Mouse (Mus musculus): ENCODE measurements around the gene Gm10065. TPM values are rescaled to one million over a fixed set of nuclear protein-coding genes. Genes with fewer than 3 reads are reported as not detected.

Gm10065 gene
- polyA plus RNA-seq (2014; fragmentation: Illumina TruSeq; extraction: RNeasy Lipid Tissue Mini Kit (QIAGEN cat#74804)): not detected

GRCm38 (mm10) chr13:21478759-21479670 lies at the start of gene Gm10065, which contains the start of gene Zkscan4:
Gene Gm10065 (minus strand): TSS chr13:21479441.
Gene Zkscan4 (plus strand): TSS chr13:21478907.

GRCm38 (mm10) chr13:21501182-21501581 lies 21.9 kb upstream of the Gm10065 start, which contains the start of gene Gm11273:
Gene Gm11273 (minus strand): TSS chr13:21501418.

GRCm38 (mm10) chr13:21495080-21495479 lies 15.8 kb upstream of the Gm10065 start, which contains the start of gene AK157302:
Gene AK157302 (plus strand): TSS chr13:21495223.

GRCm38 (mm10) chr13:21468061-21469019 lies 10.9 kb downstream of the Gm10065 start, which contains the start of gene Nkapl:
Gene Nkapl (minus strand): TSS chr13:21468509.

GRCm38 (mm10) chr13:21453449-21453848 lies 25.8 kb downstream of the Gm10065 start, which contains the start of gene Zscan26:
Gene Zscan26 (minus strand): TSS chr13:21453730.

GRCm38 (mm10) chr13:21440503-21441206 lies 38.6 kb downstream of the Gm10065 start, which contains the start of gene Pgbd1:
Gene Pgbd1 (minus strand): TSS chr13:21441058.

Other genes starting within 250 kb of the Gm10065 start
- gene Gpx5, start 186.7 kb downstream of the Gm10065 start, polyA plus RNA-seq (2014; fragmentation: Illumina TruSeq; extraction: RNeasy Lipid Tissue Mini Kit (QIAGEN cat#74804)): 1.5 TPM
- gene Gpx6, start 167.3 kb downstream of the Gm10065 start, polyA plus RNA-seq (2014; fragmentation: Illumina TruSeq; extraction: RNeasy Lipid Tissue Mini Kit (QIAGEN cat#74804)): 0.46 TPM
- not detected for gene Olfr1367, start 132.5 kb downstream of the Gm10065 start, polyA plus RNA-seq (2014; fragmentation: Illumina TruSeq; extraction: RNeasy Lipid Tissue Mini Kit (QIAGEN cat#74804))
- 24.7 TPM for gene Zscan12, start 116.6 kb downstream of the Gm10065 start, polyA plus RNA-seq (2014; fragmentation: Illumina TruSeq; extraction: RNeasy Lipid Tissue Mini Kit (QIAGEN cat#74804))
- 56.8 TPM for gene Zkscan3, start 76.7 kb downstream of the Gm10065 start, polyA plus RNA-seq (2014; fragmentation: Illumina TruSeq; extraction: RNeasy Lipid Tissue Mini Kit (QIAGEN cat#74804))
- 4.1 TPM for gene Pgbd1, start 38.4 kb downstream of the Gm10065 start, polyA plus RNA-seq (2014; fragmentation: Illumina TruSeq; extraction: RNeasy Lipid Tissue Mini Kit (QIAGEN cat#74804))
- gene Zscan26, start 25.7 kb downstream of the Gm10065 start, polyA plus RNA-seq (2014; fragmentation: Illumina TruSeq; extraction: RNeasy Lipid Tissue Mini Kit (QIAGEN cat#74804)): 76.0 TPM
- 3.9 TPM for gene Nkapl, start 10.9 kb downstream of the Gm10065 start, polyA plus RNA-seq (2014; fragmentation: Illumina TruSeq; extraction: RNeasy Lipid Tissue Mini Kit (QIAGEN cat#74804))
- 3.7 TPM for gene Zkscan4, start 534 bp downstream of the Gm10065 start, polyA plus RNA-seq (2014; fragmentation: Illumina TruSeq; extraction: RNeasy Lipid Tissue Mini Kit (QIAGEN cat#74804))
- 4.8 TPM for gene AK157302, start 15.8 kb upstream of the Gm10065 start, polyA plus RNA-seq (2014; fragmentation: Illumina TruSeq; extraction: RNeasy Lipid Tissue Mini Kit (QIAGEN cat#74804))
- not detected for gene Gm11273, start 22.0 kb upstream of the Gm10065 start, polyA plus RNA-seq (2014; fragmentation: Illumina TruSeq; extraction: RNeasy Lipid Tissue Mini Kit (QIAGEN cat#74804))
- gene Zkscan8, start 51.7 kb upstream of the Gm10065 start, polyA plus RNA-seq (2014; fragmentation: Illumina TruSeq; extraction: RNeasy Lipid Tissue Mini Kit (QIAGEN cat#74804)): 69.8 TPM
- gene Olfr1366, start 63.4 kb upstream of the Gm10065 start, polyA plus RNA-seq (2014; fragmentation: Illumina TruSeq; extraction: RNeasy Lipid Tissue Mini Kit (QIAGEN cat#74804)): not detected
- gene Olfr1535, start 80.5 kb upstream of the Gm10065 start, polyA plus RNA-seq (2014; fragmentation: Illumina TruSeq; extraction: RNeasy Lipid Tissue Mini Kit (QIAGEN cat#74804)): not detected
- gene Olfr1364, start 102.3 kb upstream of the Gm10065 start, polyA plus RNA-seq (2014; fragmentation: Illumina TruSeq; extraction: RNeasy Lipid Tissue Mini Kit (QIAGEN cat#74804)): not detected
- not detected for gene Olfr1362, start 134.6 kb upstream of the Gm10065 start, polyA plus RNA-seq (2014; fragmentation: Illumina TruSeq; extraction: RNeasy Lipid Tissue Mini Kit (QIAGEN cat#74804))
- gene Olfr11, start 163.1 kb upstream of the Gm10065 start, polyA plus RNA-seq (2014; fragmentation: Illumina TruSeq; extraction: RNeasy Lipid Tissue Mini Kit (QIAGEN cat#74804)): not detected
- not detected for gene Olfr1361, start 183.9 kb upstream of the Gm10065 start, polyA plus RNA-seq (2014; fragmentation: Illumina TruSeq; extraction: RNeasy Lipid Tissue Mini Kit (QIAGEN cat#74804))
- gene Olfr1360, start 198.0 kb upstream of the Gm10065 start, polyA plus RNA-seq (2014; fragmentation: Illumina TruSeq; extraction: RNeasy Lipid Tissue Mini Kit (QIAGEN cat#74804)): not detected
- not detected for gene Olfr1359, start 218.7 kb upstream of the Gm10065 start, polyA plus RNA-seq (2014; fragmentation: Illumina TruSeq; extraction: RNeasy Lipid Tissue Mini Kit (QIAGEN cat#74804))
- gene Hist1h2bl, start 236.7 kb upstream of the Gm10065 start, polyA plus RNA-seq (2014; fragmentation: Illumina TruSeq; extraction: RNeasy Lipid Tissue Mini Kit (QIAGEN cat#74804)): not detected
- gene Hist1h2ai, start 237.0 kb upstream of the Gm10065 start, polyA plus RNA-seq (2014; fragmentation: Illumina TruSeq; extraction: RNeasy Lipid Tissue Mini Kit (QIAGEN cat#74804)): not detected
- not detected for gene Hist1h3h, start 238.2 kb upstream of the Gm10065 start, polyA plus RNA-seq (2014; fragmentation: Illumina TruSeq; extraction: RNeasy Lipid Tissue Mini Kit (QIAGEN cat#74804))
- gene Hist1h2bm, start 242.6 kb upstream of the Gm10065 start, polyA plus RNA-seq (2014; fragmentation: Illumina TruSeq; extraction: RNeasy Lipid Tissue Mini Kit (QIAGEN cat#74804)): not detected